Mouse (Mus musculus): ENCODE measurements around the gene Myo16.

DNA sequence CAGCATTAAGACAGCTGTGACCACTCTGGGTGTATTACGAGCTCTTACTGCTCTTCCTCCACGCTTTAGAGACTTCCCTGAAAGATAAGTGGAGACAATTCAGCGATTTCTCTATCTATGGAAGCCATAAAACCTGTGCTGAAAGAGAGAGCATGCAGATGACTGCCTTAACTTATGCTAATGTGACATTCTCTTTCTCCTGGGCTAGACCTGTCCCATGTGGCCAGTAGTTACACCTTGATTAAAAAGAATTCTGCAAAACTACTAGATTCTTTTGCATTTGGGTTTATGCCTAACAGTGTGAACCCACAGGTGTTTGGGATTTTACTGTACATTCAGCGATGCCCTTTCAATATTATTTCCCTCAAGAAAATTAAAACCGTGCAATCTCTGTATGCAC lies 328.4 kb downstream of the Myo16 start:
- TF ChIP-seq POLR2A (IDR thresholded peaks at IDR 0.05; ENCODE audit: control insufficient read depth, low read depth, low read length): no peak
- TF ChIP-seq CTCF (IDR thresholded peaks at IDR 0.05; ENCODE audit: control insufficient read depth, insufficient read depth, insufficient replicate concordance, low read depth, low read length): no peak

Measured in testis, adult 2 months (tissue).